Mouse (Mus musculus) heart, postnatal 0 days (tissue): ENCODE measurements around the gene Zfp867.

ENCODE experiments used
- CTCF ChIP-seq: IDR thresholded peaks from 2 replicates; pipeline ENCODE4 v1.5.1; 2016; ENCODE audit warnings: antibody characterized with exemption, control low read depth, low read depth
- EP300 ChIP-seq: IDR thresholded peaks from 2 replicates; pipeline ENCODE4 v1.6.1; 2016; ENCODE audit warnings: antibody characterized with exemption, low read depth

DNA sequence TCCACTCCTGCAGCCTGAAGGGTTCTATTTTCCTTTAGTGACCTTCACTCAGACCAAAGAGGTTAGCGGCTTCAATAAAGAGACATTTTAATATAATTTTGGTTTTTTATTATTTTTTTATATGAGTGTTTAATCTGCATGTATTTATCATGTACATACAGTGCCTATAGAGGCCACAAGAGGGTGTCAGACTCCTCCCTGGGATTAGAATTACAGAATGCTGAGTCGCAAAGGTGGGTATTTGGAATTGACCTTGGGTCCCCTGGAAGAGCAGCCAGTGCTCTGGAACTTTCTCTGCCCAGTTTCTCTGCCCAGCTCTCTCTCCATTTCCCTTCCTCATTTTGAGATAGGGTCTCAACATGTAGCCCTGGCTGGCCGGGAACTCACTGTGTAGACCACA lies 41.3 kb upstream of the Zfp867 start:
- TF ChIP-seq EP300 (no peak), CTCF (peak; percentile 20; the same call in 1 of the 2 replicates)
